Mouse (Mus musculus) liver, adult 2 months (tissue): ENCODE data around the gene Eri3.

ENCODE experiments used
- CTCF ChIP-seq: fragments of 200-500 bp; IDR thresholded peaks from 2 replicates; pipeline ENCODE4 v1.5.1; 2011; ENCODE audit warnings: low read depth, low read length, control low read depth
- POLR2A ChIP-seq: fragments of 200-500 bp; IDR thresholded peaks from 2 replicates; pipeline ENCODE4 v1.6.1; 2011; ENCODE audit warnings: low read length, control low read depth; ENCODE audit not compliant: insufficient read depth; ENCODE audit errors: extremely low read depth

DNA sequence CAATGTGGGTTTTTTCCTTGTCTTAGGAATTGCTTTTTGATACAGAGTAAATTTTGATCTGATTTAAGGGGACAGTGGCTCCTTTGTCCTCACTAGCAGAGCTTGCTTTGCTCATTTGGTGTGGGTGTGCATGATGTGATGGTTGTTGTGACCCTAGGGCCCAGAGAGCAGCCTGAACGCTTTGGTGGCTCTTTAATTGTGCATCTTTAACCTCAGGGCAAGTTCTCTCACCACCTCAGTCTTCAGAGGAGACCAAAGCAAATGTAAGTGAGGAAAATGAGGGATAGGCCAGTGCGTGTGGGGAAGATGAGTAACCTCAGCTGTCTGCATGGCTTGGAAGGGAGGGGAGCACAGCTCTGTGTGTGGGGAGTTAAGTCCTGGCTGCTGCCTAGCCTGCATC lies 18.7 kb downstream of the Eri3 start:
- TF ChIP-seq POLR2A (no peak), CTCF (no peak)
